Mouse (Mus musculus) megakaryocyte-erythroid progenitor cell, adult 5-6 weeks (primary cell): ENCODE data around the gene F930015N05Rik. TPM values are rescaled to one million over a fixed set of nuclear protein-coding genes. Genes with fewer than 3 reads are reported as not detected.

Experiments used
- ATAC-seq: replicated peaks from 2 replicates; pipeline ENCODE4 v1.8.0; 2016; ENCODE audit warnings: mild to moderate bottlenecking, inconsistent platforms; ENCODE audit not compliant: severe bottlenecking, poor library complexity, low FRiP score, low TSS enrichment
- total RNA-seq, 2 experiments: library from RNA; stranded (forward) in 1 of 2; stranded (reverse) in 1 of 2; fragments of 200-1000, 215-1000 nt in 1 of 2; fragments of >200 nt in 1 of 2; fragmentation: Nextera tagmentation in 1 of 2; gene quantifications; 2 replicates each; pipeline ENCODE4 v1.2.3; 2014 to 2017

The F930015N05Rik gene
- total RNA-seq, 2 experiments from 2014 or later, result not detected

DNA sequence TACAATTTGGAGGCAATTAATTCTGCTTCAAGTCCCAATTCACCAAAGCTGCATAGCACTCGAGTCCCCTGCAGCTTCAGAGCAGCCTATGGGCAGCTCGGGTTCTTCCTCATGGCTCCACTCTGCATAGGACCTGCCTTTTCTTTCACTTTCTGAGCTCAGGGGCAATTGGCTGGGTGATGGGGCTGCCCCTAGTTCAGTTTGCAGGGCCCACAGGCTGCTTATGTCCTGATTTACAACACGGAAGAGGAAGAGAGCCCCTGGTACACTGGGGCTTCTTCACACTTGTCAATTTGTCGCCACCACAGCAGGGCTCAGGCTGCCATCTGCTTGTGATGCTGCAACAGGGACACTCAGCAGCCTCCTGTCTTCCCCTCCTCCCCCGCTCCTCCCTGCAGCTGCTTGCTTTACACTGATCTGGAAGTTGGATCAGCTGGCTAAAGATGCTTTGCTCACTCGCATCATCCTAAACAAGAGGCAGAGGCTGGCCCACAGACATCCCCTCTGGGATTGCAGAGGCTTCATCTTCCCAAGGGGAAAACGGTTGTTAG, 40.0 kb downstream of the F930015N05Rik start:
- ATAC-seq, result no peak

DNA sequence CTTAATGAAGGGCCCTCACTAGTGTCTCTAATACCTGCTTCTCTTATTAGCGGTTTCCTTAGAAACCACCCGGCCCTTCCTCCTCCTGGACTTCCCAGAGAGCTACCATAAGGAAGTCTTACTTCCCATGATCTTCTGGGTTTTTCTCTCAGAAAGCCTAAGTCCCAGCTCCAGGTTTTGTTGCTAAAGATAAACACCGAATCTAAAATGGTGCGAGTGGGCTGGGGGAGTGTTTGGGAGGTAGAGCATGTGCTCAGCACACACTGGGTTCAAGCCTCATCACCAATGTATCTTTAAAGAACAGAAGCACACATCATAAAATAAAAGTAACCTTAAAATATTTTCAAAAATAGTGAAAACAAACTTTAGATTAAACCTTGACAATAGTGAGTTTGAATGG, 50.1 kb downstream of the F930015N05Rik start:
- no peak for ATAC-seq

Other genes starting within 250 kb of the F930015N05Rik start
- gene Hs3st3a1, start 1.3 kb downstream of the F930015N05Rik start, total RNA-seq (2014; fragmentation: Nextera tagmentation), result not detected in 2 replicates
- gene Hs3st3a1, start 1.3 kb downstream of the F930015N05Rik start, total RNA-seq (2017), result not detected in 2 replicates